Mouse (Mus musculus) neural tube, embryonic 13.5 days (tissue): Measurements from ENCODE around the gene Me1. TPM values are rescaled to one million over a fixed set of nuclear protein-coding genes. Genes with fewer than 3 reads are reported as not detected.

Experiments used
- ATAC-seq: fragments of 200-750 bp; cut with Nextera tagmentation; 2 replicates; pipeline ENCODE4 v1.8.0; 2017; ENCODE audit warnings: low read depth, mild to moderate bottlenecking, moderate TSS enrichment, moderate library complexity
- H3K27ac ChIP-seq: fragments of 300-500 bp; sonication (generic); replicated peaks from 2 replicates; pipeline ENCODE4 v1.5.1; 2015; ENCODE audit warnings: moderate library complexity, mild to moderate bottlenecking, inconsistent platforms
- H3K27me3 ChIP-seq: fragments of 300-500 bp; sonication (generic); 2 replicates; pipeline ENCODE4 v1.6.1; 2015; ENCODE audit warnings: mild to moderate bottlenecking, inconsistent platforms
- H3K36me3 ChIP-seq: fragments of 300-500 bp; sonication (generic); 2 replicates; pipeline ENCODE4 v1.6.1; 2015; ENCODE audit warnings: mild to moderate bottlenecking, inconsistent platforms
- H3K4me1 ChIP-seq: fragments of 300-500 bp; sonication (generic); replicated peaks from 2 replicates; pipeline ENCODE4 v1.6.1; 2015; ENCODE audit warnings: inconsistent platforms
- H3K4me2 ChIP-seq: fragments of 300-500 bp; sonication (generic); 2 replicates; pipeline ENCODE4 v1.6.1; 2015; ENCODE audit warnings: inconsistent platforms, mild to moderate bottlenecking, moderate library complexity
- H3K4me3 ChIP-seq: fragments of 300-500 bp; sonication (generic); 2 replicates; pipeline ENCODE4 v1.5.1; 2015; ENCODE audit warnings: mild to moderate bottlenecking, inconsistent platforms
- H3K9ac ChIP-seq: fragments of 300-500 bp; sonication (generic); 2 replicates; pipeline ENCODE4 v1.6.1; 2015; ENCODE audit warnings: moderate library complexity, mild to moderate bottlenecking, inconsistent platforms
- H3K9me3 ChIP-seq: fragments of 300-500 bp; sonication (generic); 2 replicates; pipeline ENCODE4 v1.6.1; 2016; ENCODE audit warnings: inconsistent platforms
- WGBS: fragments of 180-500 bp; shearing (Covaris S2); methylation state at CpG from one replicate; pipeline ENCODE4 v1.1.7; 2015; 5-methylcytosine and 5-hydroxymethylcytosine counted together
- polyA plus RNA-seq: library from polyadenylated mRNA; unstranded; fragments of >200 nt; fragmentation: Nextera tagmentation; extraction: Ambion mirVana; gene quantifications from 2 replicates; pipeline ENCODE4 v1.2.1, GENCODE M21; 2015

Gene Me1
- polyA plus RNA-seq, 1 experiment from 2014 or later = 38.3 TPM

- no peaks in the 10 kb centered on the region for H3K9me3 ChIP-seq
- no peak for ATAC-seq
- no peaks in the 10 kb centered on the region for H3K27me3 ChIP-seq
- WGBS = 93% methylated on average over 10 of the region's 10 CpGs
- no peaks in the 10 kb centered on the region for H3K4me1 ChIP-seq
- H3K4me2 ChIP-seq = no peak overlapping the region
- H3K4me3 ChIP-seq = no peak overlapping the region
- no peak overlapping the region for H3K9ac ChIP-seq
- no peak overlapping the region for H3K27ac ChIP-seq
- H3K36me3 ChIP-seq = no peaks in the 10 kb centered on the region
These were observed 116.1 kb downstream of the Me1 start for GRCm38 (mm10) chr9:86579657-86580056.

GRCm38 (mm10) chr9:86575178-86575577, 120.6 kb downstream of the Me1 start:
- ATAC-seq = no peak
- peaks cover 19% of the 10 kb centered on the region for H3K4me1 ChIP-seq
- no peak overlapping the region for H3K27ac ChIP-seq
- H3K9ac ChIP-seq = no peak overlapping the region
- WGBS = 89% methylated on average over 6 of the region's 6 CpGs
- no peaks in the 10 kb centered on the region for H3K36me3 ChIP-seq
- H3K4me2 ChIP-seq = no peak overlapping the region
- no peak overlapping the region for H3K4me3 ChIP-seq
- H3K27me3 ChIP-seq = no peaks in the 10 kb centered on the region
- no peaks in the 10 kb centered on the region for H3K9me3 ChIP-seq

- H3K27me3 ChIP-seq = no peaks in the 10 kb centered on the region
- no peaks in the 10 kb centered on the region for H3K9me3 ChIP-seq
- H3K9ac ChIP-seq = no peak overlapping the region
- no peak overlapping the region for H3K27ac ChIP-seq
- peaks cover 8% of the 10 kb centered on the region for H3K36me3 ChIP-seq
- WGBS = 87% methylated on average over 20 of the region's 20 CpGs
- H3K4me1 ChIP-seq = peaks cover 21% of the 10 kb centered on the region
- ATAC-seq = no peak
- no peak overlapping the region for H3K4me3 ChIP-seq
- H3K4me2 ChIP-seq = no peak overlapping the region
These were observed 122.0 kb downstream of the Me1 start for GRCm38 (mm10) chr9:86573616-86574303.

GRCm38 (mm10) chr9:86572636-86573291, 123.0 kb downstream of the Me1 start:
- peaks cover 17% of the 10 kb centered on the region for H3K36me3 ChIP-seq
- no peaks in the 10 kb centered on the region for H3K9me3 ChIP-seq
- H3K27me3 ChIP-seq = no peaks in the 10 kb centered on the region
- ATAC-seq = peak; percentile 7
- 10% methylated on average over 13 of the region's 13 CpGs for WGBS
- H3K4me1 ChIP-seq = peaks cover 21% of the 10 kb centered on the region
- H3K27ac ChIP-seq = no peak overlapping the region
- peak overlapping the region; percentile 79 for H3K9ac ChIP-seq
- peak overlapping the region; percentile 98 for H3K4me2 ChIP-seq
- peak overlapping the region; percentile 68 for H3K4me3 ChIP-seq

DNA sequence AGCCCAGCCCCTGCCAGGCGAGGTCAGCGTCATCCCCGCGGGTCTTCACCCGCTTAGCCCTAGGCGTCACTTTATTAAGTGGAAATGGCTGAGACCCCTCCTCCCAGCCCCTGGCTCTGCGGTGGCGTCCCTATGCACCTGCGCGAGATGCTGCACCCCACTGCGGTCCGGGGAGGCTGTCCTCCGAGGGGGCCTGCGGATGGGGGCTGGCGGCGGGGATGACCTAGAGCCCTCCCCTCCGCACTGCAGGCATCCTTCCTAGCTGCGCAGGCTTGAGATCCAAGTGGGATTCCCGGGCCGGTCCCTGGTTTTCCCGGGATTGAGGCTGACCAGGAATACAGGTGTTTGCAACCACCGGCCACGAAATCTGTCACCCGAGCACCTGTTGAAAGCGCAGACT, 123.6 kb downstream of the Me1 start:
- H3K27me3 ChIP-seq = no peaks in the 10 kb centered on the region

DNA sequence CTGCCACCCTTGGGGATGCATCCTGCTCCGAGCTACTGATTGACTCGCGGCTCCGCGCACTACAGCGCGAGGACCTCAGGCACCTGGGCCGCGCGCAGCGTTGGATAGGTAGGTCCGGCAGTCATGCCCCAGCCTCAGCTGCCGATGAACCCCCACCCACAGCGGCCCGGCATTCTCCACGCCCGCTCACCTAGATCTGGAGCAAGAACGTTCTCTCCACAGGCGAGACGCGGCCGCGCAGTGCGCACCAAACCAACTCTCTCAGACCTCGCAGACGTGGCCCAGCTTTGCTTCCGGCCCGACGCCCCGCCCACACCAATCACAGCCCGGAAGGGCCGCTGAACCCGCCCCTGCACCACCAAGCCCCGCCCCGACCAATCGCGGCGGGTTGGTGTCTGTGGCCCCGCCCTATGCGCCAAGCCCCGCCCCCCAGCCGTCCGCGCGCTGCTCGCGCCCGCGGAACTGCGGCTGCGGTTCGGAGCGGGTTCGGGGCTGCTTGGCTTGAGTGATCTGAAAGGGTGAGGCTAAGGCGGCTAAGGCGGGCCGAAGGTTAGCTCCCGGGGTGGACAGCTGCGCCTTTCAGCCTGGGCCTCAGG, 124.1 kb downstream of the Me1 start, which contains the start of the genes Pgm3 and Rwdd2a:
Pgm3 (minus strand) TSS at position 303 of the 596 bp plus-strand sequence.
Rwdd2a (plus strand) TSS at position 452 of the 596 bp plus-strand sequence.
- peak within 1 kb of the TSS; percentile 76 for H3K27ac ChIP-seq
- no peaks in the 10 kb centered on the region for H3K9me3 ChIP-seq
- peak within 1 kb of the TSS; percentile 98 for H3K4me2 ChIP-seq
- peaks cover 21% of the 10 kb centered on the region for H3K4me1 ChIP-seq
- H3K4me3 ChIP-seq = peak within 1 kb of the TSS; percentile 68
- no peaks in the 10 kb centered on the region for H3K27me3 ChIP-seq
- WGBS = under 1% methylated on average over 59 of the region's 59 CpGs
- peak within 1 kb of the TSS; percentile 79 for H3K9ac ChIP-seq
- peak; percentile 99 for ATAC-seq
- peaks cover 27% of the 10 kb centered on the region for H3K36me3 ChIP-seq

More for the DNA sequence above, 123.6 kb downstream of the Me1 start:
- Histone ChIP-seq H3K4me3 (peak overlapping the region; percentile 68), H3K4me2 (peak overlapping the region; percentile 98), H3K9ac (peak overlapping the region; percentile 79), H3K4me1 (peaks cover 21% of the 10 kb centered on the region), H3K9me3 (no peaks in the 10 kb centered on the region), H3K36me3 (peaks cover 22% of the 10 kb centered on the region), H3K27ac (0 out of 2 replicates have a peak overlapping the region, but pooled peaks have one; percentile 33)
- WGBS = under 1% methylated on average over 25 of the region's 25 CpGs
- ATAC-seq = peak; percentile 67

- Histone ChIP-seq H3K9ac (peak overlapping the region; percentile 75), H3K4me1 (peaks cover 21% of the 10 kb centered on the region), H3K27ac (no peak overlapping the region), H3K36me3 (peaks cover 34% of the 10 kb centered on the region), H3K4me3 (peak overlapping the region; percentile 68), H3K9me3 (no peaks in the 10 kb centered on the region), H3K4me2 (peak overlapping the region; percentile 98), H3K27me3 (no peaks in the 10 kb centered on the region)
- WGBS = 16% methylated on average over 8 of the region's 8 CpGs
- no peak for ATAC-seq
These were observed 124.8 kb downstream of the Me1 start for GRCm38 (mm10) chr9:86570946-86571345.

DNA sequence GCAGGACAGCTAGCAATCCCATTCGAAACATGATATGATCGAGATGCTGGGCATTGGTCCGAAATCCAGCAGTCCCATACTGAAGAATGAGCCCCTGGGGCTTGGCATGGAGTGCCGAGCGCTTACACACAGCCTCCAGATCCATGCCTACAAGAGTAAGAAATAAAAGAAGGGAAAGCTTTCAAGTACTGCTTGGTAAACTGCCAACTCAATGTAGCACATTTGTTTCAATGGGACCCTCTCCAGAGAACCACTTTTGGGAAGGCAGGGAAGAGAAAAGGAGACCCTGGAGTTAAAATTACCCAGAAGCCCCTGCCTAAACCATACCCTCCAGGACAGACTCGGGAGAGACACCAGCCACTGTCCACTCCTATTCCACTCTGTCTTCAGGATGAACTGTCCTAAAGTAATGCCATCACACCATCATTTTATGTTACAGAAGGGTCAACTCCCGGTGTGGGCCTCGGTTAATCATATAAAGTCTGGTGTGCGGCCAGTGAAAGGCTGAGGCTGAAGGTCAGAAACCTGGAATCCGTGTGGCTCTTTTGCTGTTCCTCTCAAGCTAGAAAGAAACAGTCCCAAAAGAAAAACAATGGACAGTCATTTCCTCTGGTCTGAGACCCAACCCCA, 125.4 kb downstream of the Me1 start:
- 75% methylated on average over 10 of the region's 10 CpGs for WGBS
- Histone ChIP-seq H3K9me3 (no peaks in the 10 kb centered on the region), H3K9ac (peak overlapping the region; percentile 75), H3K4me2 (peak overlapping the region; percentile 98), H3K27me3 (no peaks in the 10 kb centered on the region), H3K36me3 (peaks cover 39% of the 10 kb centered on the region), H3K27ac (no peak overlapping the region), H3K4me1 (peaks cover 21% of the 10 kb centered on the region), H3K4me3 (peak overlapping the region; percentile 68)
- ATAC-seq = no peak

GRCm38 (mm10) chr9:86569314-86569910, 126.3 kb downstream of the Me1 start:
- 81% methylated on average over 3 of the region's 3 CpGs for WGBS
- no peak for ATAC-seq
- Histone ChIP-seq H3K4me2 (no peak overlapping the region), H3K27ac (no peak overlapping the region), H3K9me3 (no peaks in the 10 kb centered on the region), H3K9ac (no peak overlapping the region), H3K4me3 (no peak overlapping the region), H3K36me3 (peaks cover 49% of the 10 kb centered on the region), H3K4me1 (peaks cover 21% of the 10 kb centered on the region), H3K27me3 (no peaks in the 10 kb centered on the region)

DNA sequence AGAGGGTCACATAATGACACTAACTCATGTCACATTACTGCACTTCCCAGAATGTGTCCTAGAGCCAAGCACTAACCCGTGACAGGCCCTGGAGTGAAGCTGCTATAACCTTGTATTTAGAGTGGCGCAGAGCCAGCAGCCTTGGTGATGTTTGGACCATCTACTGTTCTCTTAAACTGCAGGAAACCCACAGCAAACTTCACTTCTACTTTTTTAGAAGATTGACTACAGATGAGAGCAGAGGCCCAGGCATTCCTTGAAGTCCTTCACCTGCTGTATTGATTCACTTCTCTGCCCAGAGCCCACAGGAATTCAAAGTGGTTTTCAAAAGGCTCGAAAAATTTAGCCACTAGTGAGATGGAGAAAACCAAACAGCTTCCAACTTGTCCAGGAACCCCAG, 135.2 kb downstream of the Me1 start:
- 82% methylated on average over 3 of the region's 3 CpGs for WGBS
- H3K4me3 ChIP-seq = no peak overlapping the region

DNA sequence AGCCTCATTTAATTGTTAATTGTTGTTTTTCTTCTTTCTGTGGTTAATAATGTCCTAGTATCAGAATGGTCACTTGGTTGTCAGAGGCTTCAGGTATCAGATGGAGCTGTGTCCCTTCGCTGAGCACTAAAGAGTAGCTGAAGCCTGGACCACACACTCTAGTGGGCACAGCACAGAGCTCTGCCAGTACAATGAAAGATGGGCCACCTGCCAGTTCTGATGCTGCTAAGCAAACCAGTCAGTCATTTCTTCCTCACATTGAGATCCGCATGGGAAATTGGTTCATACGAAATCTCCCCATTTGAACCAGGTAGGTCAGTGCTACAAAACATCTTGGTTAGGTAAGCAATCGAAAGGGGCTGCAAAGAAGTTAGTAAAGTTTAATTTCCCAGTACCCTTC, 141.1 kb downstream of the Me1 start:
- 92% methylated on average over 4 of the region's 4 CpGs for WGBS
- Histone ChIP-seq H3K4me3 (no peak overlapping the region), H3K9me3 (no peaks in the 10 kb centered on the region), H3K27me3 (no peaks in the 10 kb centered on the region), H3K27ac (no peak overlapping the region), H3K9ac (no peak overlapping the region), H3K4me1 (no peaks in the 10 kb centered on the region), H3K4me2 (no peak overlapping the region), H3K36me3 (peaks cover 86% of the 10 kb centered on the region)
- ATAC-seq = no peak

More for the DNA sequence above, 135.2 kb downstream of the Me1 start:
- no peak overlapping the region for H3K9ac ChIP-seq
- H3K4me1 ChIP-seq = no peaks in the 10 kb centered on the region
- peaks cover 91% of the 10 kb centered on the region for H3K36me3 ChIP-seq
- no peak overlapping the region for H3K4me2 ChIP-seq
- no peaks in the 10 kb centered on the region for H3K9me3 ChIP-seq
- H3K27me3 ChIP-seq = no peaks in the 10 kb centered on the region
- ATAC-seq = no peak
- H3K27ac ChIP-seq = no peak overlapping the region
